Mouse (Mus musculus): ENCODE measurements around the gene Nck2.
"Not testable (repeated sequence)": the region's sequence is repeated elsewhere in the genome, so short reads cannot be mapped to it uniquely, and the experiment has no call there.

- not testable (repeated sequence) for TF ChIP-seq CHD2 (IDR thresholded peaks at IDR 0.05; ENCODE audit: low read depth, low read length); HCFC1 (IDR thresholded peaks at IDR 0.05; ENCODE audit: borderline replicate concordance, insufficient read depth, low read length); ZC3H11A (IDR thresholded peaks at IDR 0.05; ENCODE audit: borderline replicate concordance, low read depth, low read length); MAFK (IDR thresholded peaks at IDR 0.05; ENCODE audit: insufficient read depth, low read depth, low read length); ZNF384 (IDR thresholded peaks at IDR 0.05; ENCODE audit: low read depth, low read length)
Observed at GRCm38 (mm10) chr1:43533497-43533896, 89.1 kb downstream of the Nck2 start.
